Mouse (Mus musculus): ENCODE measurements at regions not wholly inside any gene's neighbourhood (a gene's known extent, or its start where the extent isn't known, plus 50 kb on each side); places are given as distances from the start of the nearest gene placed in this dataset.

- Histone ChIP-seq H3K9ac (no peak overlapping the region), H3K27ac (no peak overlapping the region), H3K9me3 (replicated peaks) (no peaks in the 10 kb centered on the region), H3K36me3 (no peaks in the 10 kb centered on the region), H3K27me3 (no peaks in the 10 kb centered on the region), H3K4me2 (no peak overlapping the region), H3K4me1 (replicated peaks) (0 out of 2 replicates have a peak, but pooled peaks cover 8% of the 10 kb centered on the region), H3K4me3 (no peak overlapping the region)
- 85% methylated on average over 4 of the region's 4 CpGs for WGBS
- ATAC-seq (replicated peaks; ENCODE audit: insufficient number of reproducible peaks, insufficient read depth, low FRiP score, low read depth): no peak
Observed at GRCm38 (mm10) chr3:41351786-41352185, 203.7 kb upstream of the Jade1 start.

DNA sequence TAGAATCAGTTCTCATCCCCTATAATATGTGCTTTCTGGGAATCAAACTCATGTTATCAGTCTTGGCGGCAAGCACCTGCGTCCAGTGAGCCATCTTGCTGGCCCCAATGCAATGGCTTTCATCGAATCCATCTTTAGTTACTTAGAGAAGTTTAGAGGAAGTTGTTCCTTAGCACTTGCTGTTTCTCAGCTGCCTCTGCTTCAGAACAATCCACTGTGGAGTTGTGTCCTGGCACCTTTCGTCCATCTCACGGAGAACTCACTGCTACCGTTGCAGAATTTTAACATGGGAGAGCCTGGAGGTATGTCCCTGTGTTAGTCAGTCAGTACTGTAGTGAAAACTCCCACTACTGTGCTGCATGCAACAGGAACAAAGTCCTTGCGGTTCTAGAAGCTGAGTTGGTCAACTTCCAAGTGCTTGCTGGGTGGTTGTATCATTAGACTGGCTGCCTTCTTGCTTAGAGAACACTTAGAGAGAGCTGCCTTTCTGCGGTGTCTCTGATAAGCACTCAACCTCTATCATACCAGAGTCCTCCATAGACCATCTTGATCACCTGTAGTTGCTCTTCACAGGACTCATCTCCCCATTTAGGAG lies 204.3 kb upstream of the Jade1 start:
- Histone ChIP-seq H3K9ac (no peak overlapping the region), H3K4me3 (no peak overlapping the region), H3K36me3 (no peaks in the 10 kb centered on the region), H3K4me2 (no peak overlapping the region), H3K27me3 (no peaks in the 10 kb centered on the region), H3K4me1 (replicated peaks) (0 out of 2 replicates have a peak, but pooled peaks cover 6% of the 10 kb centered on the region), H3K9me3 (replicated peaks) (no peaks in the 10 kb centered on the region), H3K27ac (no peak overlapping the region)
- ATAC-seq (replicated peaks; ENCODE audit: insufficient number of reproducible peaks, insufficient read depth, low FRiP score, low read depth): no peak
- 83% methylated on average over 8 of the region's 8 CpGs for WGBS

DNA sequence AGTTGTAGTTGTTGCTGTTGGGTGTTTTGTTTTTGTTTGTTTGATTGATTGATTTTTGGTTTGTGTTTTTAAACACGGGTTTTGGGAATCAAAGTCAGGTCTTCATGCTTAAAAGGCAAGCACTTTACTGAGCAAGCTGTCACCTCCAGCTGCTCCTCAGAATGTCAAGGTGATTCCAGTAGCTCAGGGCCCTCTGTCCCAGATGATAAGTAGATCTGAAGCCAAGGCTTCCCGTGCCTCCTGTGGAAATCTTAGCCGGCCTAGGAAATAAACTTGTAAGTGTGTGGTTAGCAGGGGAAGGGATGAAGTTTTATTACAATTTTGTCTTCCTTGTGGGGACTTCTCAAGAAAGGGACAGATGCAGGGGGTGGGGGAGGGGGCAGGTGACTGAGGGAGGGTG lies 205.2 kb upstream of the Jade1 start:
- no peak for ATAC-seq (replicated peaks; ENCODE audit: insufficient number of reproducible peaks, insufficient read depth, low FRiP score, low read depth)
- H3K4me2 ChIP-seq: no peak overlapping the region
- 0 out of 2 replicates have a peak, but pooled peaks cover 5% of the 10 kb centered on the region for H3K4me1 ChIP-seq (replicated peaks)
- H3K27ac ChIP-seq: no peak overlapping the region
- 67% methylated on average over 3 of the region's 3 CpGs for WGBS
- no peaks in the 10 kb centered on the region for H3K27me3 ChIP-seq
- H3K4me3 ChIP-seq: no peak overlapping the region
- no peaks in the 10 kb centered on the region for H3K9me3 ChIP-seq (replicated peaks)
- no peak overlapping the region for H3K9ac ChIP-seq
- H3K36me3 ChIP-seq: no peaks in the 10 kb centered on the region

- H3K27me3 ChIP-seq: no peaks in the 10 kb centered on the region
- no peak overlapping the region for H3K4me3 ChIP-seq
- 0 out of 2 replicates have a peak, but pooled peaks cover 5% of the 10 kb centered on the region for H3K4me1 ChIP-seq (replicated peaks)
- no peak for ATAC-seq (replicated peaks; ENCODE audit: insufficient number of reproducible peaks, insufficient read depth, low FRiP score, low read depth)
- no peak overlapping the region for H3K4me2 ChIP-seq
- no peaks in the 10 kb centered on the region for H3K36me3 ChIP-seq
- 42% methylated on average over 1 of the region's 1 CpGs for WGBS
- no peaks in the 10 kb centered on the region for H3K9me3 ChIP-seq (replicated peaks)
- no peak overlapping the region for H3K27ac ChIP-seq
- no peak overlapping the region for H3K9ac ChIP-seq
Observed at GRCm38 (mm10) chr3:41348795-41349194, 206.7 kb upstream of the Jade1 start.

GRCm38 (mm10) chr3:41346863-41347262 lies 208.7 kb upstream of the Jade1 start:
- H3K4me1 ChIP-seq (replicated peaks): no peaks in the 10 kb centered on the region
- no peak for ATAC-seq (replicated peaks; ENCODE audit: insufficient number of reproducible peaks, insufficient read depth, low FRiP score, low read depth)
- no peaks in the 10 kb centered on the region for H3K27me3 ChIP-seq
- 75% methylated on average over 5 of the region's 5 CpGs for WGBS
- no peak overlapping the region for H3K4me3 ChIP-seq
- H3K4me2 ChIP-seq: no peak overlapping the region
- H3K9ac ChIP-seq: no peak overlapping the region
- no peaks in the 10 kb centered on the region for H3K9me3 ChIP-seq (replicated peaks)
- H3K27ac ChIP-seq: no peak overlapping the region
- no peaks in the 10 kb centered on the region for H3K36me3 ChIP-seq

DNA sequence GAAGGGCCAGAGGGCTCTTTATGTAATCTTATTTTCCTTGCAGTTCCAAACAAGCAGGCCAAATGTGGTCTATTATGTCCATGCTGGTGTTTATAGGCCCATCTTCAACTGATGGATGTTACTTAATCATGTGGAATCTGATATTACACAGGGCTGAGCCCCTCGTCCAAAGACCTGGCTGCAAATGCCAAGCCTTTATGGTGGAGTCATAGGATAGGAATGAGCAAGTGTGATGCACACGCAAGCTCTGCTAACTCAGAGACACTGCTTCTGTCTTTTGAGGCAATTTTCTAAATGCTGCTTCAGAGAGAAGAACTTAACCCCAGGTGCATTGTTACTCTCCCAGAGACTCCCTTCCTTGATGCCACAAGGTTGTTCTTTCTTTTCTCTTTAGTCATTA lies 212.1 kb upstream of the Jade1 start:
- ATAC-seq (replicated peaks; ENCODE audit: insufficient number of reproducible peaks, insufficient read depth, low FRiP score, low read depth): no peak
- Histone ChIP-seq H3K9ac (no peak overlapping the region), H3K4me3 (no peak overlapping the region), H3K9me3 (replicated peaks) (no peaks in the 10 kb centered on the region), H3K27me3 (no peaks in the 10 kb centered on the region), H3K4me1 (replicated peaks) (no peaks in the 10 kb centered on the region), H3K4me2 (no peak overlapping the region), H3K36me3 (no peaks in the 10 kb centered on the region), H3K27ac (no peak overlapping the region)
- WGBS: 71% methylated on average over 2 of the region's 2 CpGs

DNA sequence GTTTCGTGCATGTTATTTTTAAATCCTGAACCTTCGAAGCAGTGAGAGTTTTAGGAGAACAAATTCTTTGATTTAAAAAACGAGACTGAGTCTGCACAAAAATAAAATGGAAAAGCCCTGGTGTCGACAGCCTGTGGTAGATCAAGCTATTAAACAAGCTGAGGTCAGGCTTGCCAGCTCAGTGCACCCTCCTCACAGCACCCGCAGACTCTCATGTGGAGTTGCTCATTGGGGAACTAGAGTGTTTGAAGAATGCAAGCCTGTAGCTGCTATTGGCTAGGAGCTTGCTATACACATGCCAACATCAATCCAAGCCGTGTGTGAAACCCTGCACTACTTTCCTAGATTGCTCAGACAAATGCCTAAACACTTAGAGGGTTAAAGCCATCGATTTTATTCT lies 223.1 kb upstream of the Jade1 start:
- H3K4me3 ChIP-seq: no peak overlapping the region
- ATAC-seq (replicated peaks; ENCODE audit: insufficient number of reproducible peaks, insufficient read depth, low FRiP score, low read depth): no peak; the same call in 1 of the 2 replicates
- no peaks in the 10 kb centered on the region for H3K27me3 ChIP-seq
- no peaks in the 10 kb centered on the region for H3K9me3 ChIP-seq (replicated peaks)
- no peaks in the 10 kb centered on the region for H3K36me3 ChIP-seq
- no peak overlapping the region for H3K9ac ChIP-seq
- peak overlapping the region; percentile 31; the same call in 1 of the 2 replicates for H3K27ac ChIP-seq
- peaks cover 9% of the 10 kb centered on the region for H3K4me1 ChIP-seq (replicated peaks)
- WGBS: 37% methylated on average over 7 of the region's 7 CpGs
- no peak overlapping the region for H3K4me2 ChIP-seq

- WGBS: 74% methylated on average over 5 of the region's 5 CpGs
- no peaks in the 10 kb centered on the region for H3K9me3 ChIP-seq (replicated peaks)
Observed at GRCm38 (mm10) chr3:41330356-41330755, 225.2 kb upstream of the Jade1 start.

GRCm38 (mm10) chr3:41328828-41329227 lies 226.7 kb upstream of the Jade1 start:
- no peak overlapping the region for H3K4me2 ChIP-seq
- H3K4me3 ChIP-seq: no peak overlapping the region
- H3K36me3 ChIP-seq: no peaks in the 10 kb centered on the region
- no peak overlapping the region for H3K9ac ChIP-seq
- no peak for ATAC-seq (replicated peaks; ENCODE audit: insufficient number of reproducible peaks, insufficient read depth, low FRiP score, low read depth)
- no peaks in the 10 kb centered on the region for H3K27me3 ChIP-seq
- peaks cover 16% of the 10 kb centered on the region for H3K4me1 ChIP-seq (replicated peaks)
- no peaks in the 10 kb centered on the region; the same call in 1 of the 2 replicates for H3K9me3 ChIP-seq (replicated peaks)
- 73% methylated on average over 1 of the region's 1 CpGs for WGBS
- H3K27ac ChIP-seq: no peak overlapping the region

More at GRCm38 (mm10) chr3:41330356-41330755, 225.2 kb upstream of the Jade1 start:
- Histone ChIP-seq H3K4me3 (no peak overlapping the region), H3K36me3 (no peaks in the 10 kb centered on the region), H3K9ac (no peak overlapping the region), H3K4me2 (no peak overlapping the region), H3K27ac (no peak overlapping the region), H3K4me1 (replicated peaks) (peaks cover 16% of the 10 kb centered on the region), H3K27me3 (no peaks in the 10 kb centered on the region)
- no peak for ATAC-seq (replicated peaks; ENCODE audit: insufficient number of reproducible peaks, insufficient read depth, low FRiP score, low read depth)

GRCm38 (mm10) chr3:41326211-41327104 lies 229.1 kb upstream of the Jade1 start:
- WGBS: 64% methylated on average over 12 of the region's 12 CpGs
- ATAC-seq (replicated peaks; ENCODE audit: insufficient number of reproducible peaks, insufficient read depth, low FRiP score, low read depth): no peak
- no peaks in the 10 kb centered on the region for H3K36me3 ChIP-seq
- peak overlapping the region; percentile 5; the same call in 1 of the 2 replicates for H3K27ac ChIP-seq
- peaks cover 10% of the 10 kb centered on the region for H3K4me1 ChIP-seq (replicated peaks)
- H3K9ac ChIP-seq: no peak overlapping the region
- no peaks in the 10 kb centered on the region; the same call in 1 of the 2 replicates for H3K9me3 ChIP-seq (replicated peaks)
- H3K4me3 ChIP-seq: no peak overlapping the region
- no peaks in the 10 kb centered on the region for H3K27me3 ChIP-seq
- no peak overlapping the region for H3K4me2 ChIP-seq

DNA sequence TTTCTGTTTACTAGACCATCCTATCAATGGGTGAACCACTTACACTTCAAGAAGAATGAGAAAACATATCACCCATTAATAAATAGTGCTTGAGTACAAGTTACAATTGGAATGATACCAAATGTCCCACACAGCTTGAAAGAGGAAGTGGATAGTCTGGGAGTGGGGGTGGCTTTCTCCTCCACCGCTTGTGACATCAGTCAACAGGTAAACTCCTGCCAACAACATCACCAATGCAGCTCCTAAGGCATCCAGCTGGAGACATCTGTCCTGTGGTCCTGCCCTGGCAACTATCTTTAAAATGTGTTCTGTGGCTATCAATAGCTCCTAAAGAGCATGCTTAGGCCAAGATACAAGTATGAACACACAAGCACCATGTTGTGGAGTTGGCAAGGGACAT lies 233.7 kb upstream of the Jade1 start:
- 0 out of 2 replicates have a peak, but pooled peaks cover 8% of the 10 kb centered on the region for H3K4me1 ChIP-seq (replicated peaks)
- no peak overlapping the region for H3K4me2 ChIP-seq
- no peaks in the 10 kb centered on the region; the same call in 1 of the 2 replicates for H3K9me3 ChIP-seq (replicated peaks)
- H3K36me3 ChIP-seq: no peaks in the 10 kb centered on the region
- H3K4me3 ChIP-seq: no peak overlapping the region
- WGBS: 50% methylated on average over 1 of the region's 1 CpGs
- H3K9ac ChIP-seq: no peak overlapping the region
- no peak overlapping the region for H3K27ac ChIP-seq
- ATAC-seq (replicated peaks; ENCODE audit: insufficient number of reproducible peaks, insufficient read depth, low FRiP score, low read depth): no peak
- no peaks in the 10 kb centered on the region for H3K27me3 ChIP-seq

Measured in heart, embryonic 15.5 days (tissue).